Mouse (Mus musculus): ENCODE data around the gene Acad9. TPM values are rescaled to one million over a fixed set of nuclear protein-coding genes. Genes with fewer than 3 reads are reported as not detected.

Gene Acad9
- 10 to 100 TPM; 47.3 to 58.1 TPM for total RNA-seq (2021)

DNA sequence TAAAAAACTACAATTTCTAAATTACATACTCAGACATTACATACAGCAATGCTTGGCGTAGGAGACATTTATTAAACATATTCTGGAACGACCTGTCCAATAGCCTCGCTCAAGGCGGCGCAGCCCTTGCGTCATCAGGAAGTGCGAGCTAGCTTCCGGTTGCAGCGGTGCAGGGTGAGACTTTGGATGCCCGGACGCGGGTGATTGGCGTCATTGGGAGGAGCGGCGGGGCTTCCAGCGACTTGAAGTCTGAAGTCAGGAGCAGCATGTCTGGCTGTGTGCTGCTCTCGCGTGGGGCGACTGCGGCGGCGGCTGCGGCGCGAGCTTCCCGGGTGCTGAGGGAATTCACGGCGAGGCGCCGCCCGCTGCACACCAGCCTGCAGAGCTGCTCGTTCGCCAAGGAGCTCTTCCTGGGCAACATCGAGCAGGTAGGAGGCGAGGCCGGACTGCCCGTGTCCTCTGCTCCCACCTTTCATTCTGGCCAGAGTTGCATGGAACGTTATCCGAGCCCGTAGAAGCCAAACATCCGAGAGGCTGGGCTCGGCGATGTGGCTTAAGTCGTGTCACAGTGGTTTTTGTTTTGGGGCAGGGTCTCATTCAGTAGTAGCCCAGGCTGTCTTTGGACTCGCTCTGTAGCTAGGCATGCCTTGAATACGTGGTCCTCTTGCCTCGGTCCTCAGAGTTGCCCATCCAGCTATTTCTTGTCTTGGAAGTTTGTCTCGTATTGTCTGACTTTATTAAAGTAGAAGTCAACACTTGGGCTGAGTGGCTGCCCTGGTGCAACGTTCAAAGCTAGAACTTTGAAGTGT, at the start of gene Acad9:
Gene Acad9, plus strand, starts transcription at position 137 of the 809 bp plus-strand sequence.
- DNase-seq = peak; percentile 95
- intact Hi-C loops (cut with DNase I) = no loop called here

DNA sequence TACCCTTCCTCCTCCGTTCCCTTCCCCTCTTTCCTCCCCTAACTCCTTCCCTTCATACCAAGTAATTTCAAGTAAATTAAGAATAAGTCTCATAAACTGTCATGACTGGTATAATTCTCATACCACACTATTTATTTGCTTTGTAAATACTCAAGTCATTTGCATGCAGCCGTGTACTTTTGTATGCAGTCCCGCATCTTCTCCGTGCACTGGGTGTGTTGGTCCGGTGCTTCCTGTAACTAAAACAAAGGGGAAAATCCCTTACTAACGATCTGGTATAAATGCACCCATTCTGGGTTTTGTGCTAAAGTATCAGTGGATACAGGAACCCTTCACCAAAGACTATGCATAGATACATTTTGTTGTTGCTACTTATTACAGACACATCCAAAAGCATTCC, 40.0 kb upstream of the Acad9 start:
- DNase-seq = no peak

DNA sequence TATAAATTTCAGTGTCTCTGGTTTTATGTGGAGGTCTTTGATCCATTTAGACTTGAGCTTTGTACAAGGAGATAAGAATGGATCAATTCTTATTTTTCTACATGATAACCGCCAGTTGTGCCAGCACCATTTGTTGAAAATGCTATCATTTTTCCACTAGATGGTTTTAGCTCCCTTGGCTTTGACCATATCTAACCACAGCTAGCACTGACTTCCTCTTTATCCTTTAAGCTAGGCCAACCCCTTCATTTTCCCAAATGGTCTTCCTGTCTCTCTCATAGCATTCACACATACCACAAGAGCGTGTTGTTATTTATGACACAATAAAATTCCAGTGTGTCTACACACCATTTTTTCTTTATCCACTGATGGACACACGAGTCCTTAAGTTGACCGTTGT, 35.8 kb upstream of the Acad9 start:
- intact Hi-C loops (cut with DNase I) = no loop called here
- no peak for DNase-seq

More for the DNA sequence above, 40.0 kb upstream of the Acad9 start:
- intact Hi-C loops (cut with DNase I) = no loop called here

DNA sequence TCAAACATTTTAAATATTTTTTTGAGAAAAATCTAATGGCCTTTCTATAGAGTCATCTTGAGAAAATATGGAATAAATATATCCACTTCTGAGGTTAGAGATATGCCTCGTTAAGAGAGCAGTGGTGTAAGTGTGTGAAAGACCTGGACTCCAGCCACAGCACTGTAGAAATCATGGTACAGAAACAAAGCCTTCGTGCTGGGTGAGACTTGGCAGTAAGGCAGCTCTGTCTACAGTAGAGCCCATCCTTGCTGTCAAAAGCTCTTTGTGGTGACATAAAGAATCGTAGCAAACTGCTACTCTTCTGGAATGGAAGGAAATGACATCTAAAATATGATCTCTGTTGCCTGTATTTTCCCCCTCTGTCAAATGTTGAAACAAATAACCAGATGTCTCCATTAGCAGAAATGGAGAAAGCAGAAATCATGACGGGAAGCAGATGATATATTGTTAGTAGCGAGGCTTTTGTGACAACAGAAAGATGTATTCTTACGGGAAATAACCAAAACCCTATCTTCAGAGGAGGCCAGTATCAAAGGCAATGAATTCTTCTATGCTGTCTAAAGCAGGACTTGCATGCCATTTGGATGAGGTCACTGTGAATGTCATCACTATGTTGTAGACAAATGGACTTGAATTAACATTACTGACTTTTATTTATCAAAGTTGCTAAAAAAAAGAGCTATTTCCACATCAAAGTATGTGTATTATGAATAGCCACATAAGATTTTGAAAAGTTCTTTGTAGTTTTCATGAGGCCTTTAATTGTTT, 33.9 kb upstream of the Acad9 start:
- intact Hi-C loops (cut with DNase I) = no loop called here
- DNase-seq = peak; percentile 23

GRCm38 (mm10) chr3:36044520-36044919, 21.3 kb upstream of the Acad9 start:
- intact Hi-C loops (cut with DNase I) = no loop called here
- no peak for DNase-seq

DNA sequence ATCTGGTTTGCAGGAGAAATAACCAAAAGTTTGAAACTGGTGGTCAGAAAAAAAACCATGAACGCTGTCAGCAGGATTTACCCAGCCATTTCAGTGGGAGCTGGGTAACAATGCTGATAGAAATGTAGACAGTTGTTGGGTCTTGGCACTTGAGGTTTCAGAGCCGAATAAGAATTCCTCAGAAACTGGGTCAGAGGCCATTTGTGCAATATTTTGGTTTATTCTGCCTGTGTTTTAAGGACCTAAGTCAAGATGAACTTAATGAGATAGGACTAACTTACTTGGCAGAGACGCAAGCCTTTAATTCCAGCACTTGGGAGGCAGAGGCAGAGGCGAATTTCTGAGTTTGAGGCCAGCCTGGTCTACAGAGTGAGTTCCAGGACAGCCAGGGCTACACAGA, 20.7 kb upstream of the Acad9 start:
- intact Hi-C loops (cut with DNase I) = no loop called here
- DNase-seq = no peak

GRCm38 (mm10) chr3:36049106-36049505, 16.7 kb upstream of the Acad9 start:
- DNase-seq = no peak
- intact Hi-C loops (cut with DNase I) = no loop called here

DNA sequence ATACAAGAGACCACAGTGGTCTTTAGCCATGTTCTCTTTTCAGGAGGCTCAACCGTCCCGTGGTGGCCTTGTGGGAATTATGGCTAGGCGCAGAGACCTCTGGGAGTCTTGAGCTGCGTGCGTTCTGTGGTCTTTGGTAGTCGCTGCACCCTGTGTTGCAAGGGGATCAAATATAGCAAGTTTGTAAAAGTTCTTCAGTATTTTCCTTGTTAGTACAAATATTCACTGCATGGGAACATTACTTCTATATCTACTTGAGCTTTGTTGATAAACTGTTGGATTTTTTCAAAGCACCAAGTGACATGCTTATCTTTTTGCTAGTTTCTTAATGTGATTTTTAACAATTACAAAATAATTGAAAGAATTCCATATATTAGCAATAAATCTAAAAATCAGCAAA, 12.3 kb upstream of the Acad9 start, which contains the start of gene Ccdc144b:
Gene Ccdc144b, minus strand, starts transcription at position 101 of the 400 bp plus-strand sequence.
- DNase-seq = no peak
- intact Hi-C loops (cut with DNase I) = no loop called here

DNA sequence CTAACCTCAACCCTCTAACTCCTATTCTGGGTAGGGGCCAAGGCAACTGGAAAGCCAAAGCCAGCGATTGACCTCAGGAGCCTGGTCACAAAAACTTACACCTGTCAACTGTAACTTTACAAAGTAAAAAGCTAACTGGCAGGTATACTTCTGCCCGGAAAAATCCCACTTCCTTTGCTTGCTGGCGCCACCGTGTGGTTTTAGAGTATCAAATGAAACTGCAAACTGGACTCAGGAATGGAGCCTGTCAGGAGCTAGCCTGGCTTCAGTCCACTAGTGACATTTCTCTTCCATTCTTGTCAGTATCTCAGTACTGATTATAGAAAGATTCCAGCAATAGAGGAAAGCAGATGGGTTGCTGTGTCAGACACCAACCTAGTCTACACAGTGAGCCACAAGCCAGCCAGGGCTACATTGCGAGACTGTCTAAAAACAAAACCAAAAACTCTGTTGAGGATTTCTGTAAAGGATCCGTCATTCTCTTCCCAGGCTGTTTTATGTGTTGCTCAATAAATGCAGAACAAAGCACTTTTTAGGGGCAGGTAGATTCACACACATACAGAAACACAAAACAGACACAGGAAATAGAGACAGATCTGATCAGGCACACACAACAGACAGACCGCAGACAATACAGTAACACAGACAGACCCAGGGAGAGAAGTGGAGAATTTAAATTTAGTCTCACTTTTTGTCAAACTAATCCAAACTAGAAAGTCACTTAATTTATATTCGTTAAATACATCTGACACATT, 5.5 kb upstream of the Acad9 start:
- DNase-seq = peak; percentile 63
- intact Hi-C loops (cut with DNase I) = loop anchor here (5.0 kb wide), 1 partner anchor 368 kb away; no protein-coding TSS in a partner anchor

DNA sequence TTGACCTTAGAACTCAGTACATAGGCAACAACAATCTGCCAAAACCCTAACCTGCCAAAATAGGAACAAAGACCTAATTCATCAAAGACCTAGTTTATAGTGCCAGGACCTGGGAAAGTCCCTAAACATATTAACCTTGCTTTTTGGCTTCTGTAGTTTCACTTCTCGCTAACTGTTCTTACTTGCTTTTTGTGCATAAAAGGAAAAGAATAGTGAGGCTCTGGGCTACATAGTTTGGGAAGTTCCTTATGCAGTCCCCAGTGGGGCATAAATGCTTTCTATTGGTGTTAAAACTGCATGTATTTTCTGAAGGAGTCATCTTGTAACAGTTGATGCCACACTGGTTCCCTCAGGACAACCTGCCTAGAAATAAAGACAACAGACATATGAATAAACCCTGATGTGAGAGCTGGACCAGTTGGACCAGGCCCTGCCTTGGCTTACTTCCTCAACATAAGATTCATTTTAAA, 1.2 kb upstream of the Acad9 start:
- intact Hi-C loops (cut with DNase I) = loop anchor here (5.0 kb wide), 1 partner anchor 372 kb away; no protein-coding TSS in a partner anchor
- no peak for DNase-seq

DNA sequence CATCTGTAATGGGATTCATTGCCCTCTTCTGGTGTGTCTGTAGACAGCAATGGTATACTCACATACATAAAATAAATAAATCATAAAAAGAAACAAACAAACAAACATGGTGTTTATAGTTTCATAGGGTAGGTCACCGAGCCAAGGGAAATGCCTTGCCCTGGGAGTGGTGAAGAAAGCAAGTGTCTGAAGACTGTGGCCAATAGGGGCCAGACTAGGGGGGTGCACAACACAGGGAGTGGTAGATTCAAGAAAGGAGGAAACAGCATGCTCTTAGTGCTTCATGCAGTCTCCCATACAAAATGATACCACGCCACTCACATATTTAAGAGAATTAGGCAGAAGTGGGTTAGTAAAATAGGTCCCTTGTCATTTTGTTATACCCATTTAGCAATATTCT, 613 bp upstream of the Acad9 start:
- intact Hi-C loops (cut with DNase I) = no loop called here
- DNase-seq = no peak

- no peak for DNase-seq
- intact Hi-C loops (cut with DNase I) = no loop called here
Observed at GRCm38 (mm10) chr3:36067731-36068130, 2.0 kb downstream of the Acad9 start.

- DNase-seq = no peak
- intact Hi-C loops (cut with DNase I) = no loop called here
Observed at GRCm38 (mm10) chr3:36070436-36070835, 4.7 kb downstream of the Acad9 start.

- intact Hi-C loops (cut with DNase I) = no loop called here
- no peak for DNase-seq
Observed at GRCm38 (mm10) chr3:36071047-36071446, 5.3 kb downstream of the Acad9 start.

GRCm38 (mm10) chr3:36074231-36074630, 8.5 kb downstream of the Acad9 start:
- intact Hi-C loops (cut with DNase I) = no loop called here

GRCm38 (mm10) chr3:36075466-36075865, 9.7 kb downstream of the Acad9 start:
- intact Hi-C loops (cut with DNase I) = no loop called here
- no peak for DNase-seq

More at GRCm38 (mm10) chr3:36074231-36074630, 8.5 kb downstream of the Acad9 start:
- DNase-seq = no peak

GRCm38 (mm10) chr3:36077386-36077785, 11.6 kb downstream of the Acad9 start:
- intact Hi-C loops (cut with DNase I) = no loop called here
- DNase-seq = no peak

DNA sequence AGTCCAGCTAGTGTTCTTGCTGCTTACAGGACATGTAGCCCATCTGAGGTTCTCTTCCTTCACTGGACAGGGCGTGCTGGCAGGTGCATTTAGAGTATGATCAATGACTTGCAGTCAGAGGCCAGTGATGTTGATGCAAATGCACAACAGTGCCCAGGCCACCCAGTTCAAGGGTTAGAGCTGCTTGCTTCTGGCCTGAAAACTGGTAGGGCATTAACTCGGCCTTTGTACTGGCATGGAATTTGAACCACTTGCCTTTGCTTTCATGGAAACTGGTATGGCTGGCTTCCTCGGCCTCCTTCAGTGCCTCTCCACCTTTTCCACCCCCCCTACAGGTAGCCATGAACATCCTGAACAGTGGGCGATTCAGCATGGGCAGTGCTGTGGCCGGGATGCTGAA, 14.1 kb downstream of the Acad9 start:
- intact Hi-C loops (cut with DNase I) = loop anchor here (10.0 kb wide), 1 partner anchor 365 kb away; no protein-coding TSS in a partner anchor
- no peak for DNase-seq

- intact Hi-C loops (cut with DNase I) = loop anchor here (10.0 kb wide), 1 partner anchor 364 kb away; no protein-coding TSS in a partner anchor
Observed at GRCm38 (mm10) chr3:36080741-36081140, 15.0 kb downstream of the Acad9 start.

GRCm38 (mm10) chr3:36082843-36083242, 17.1 kb downstream of the Acad9 start:
- intact Hi-C loops (cut with DNase I) = loop anchor here (10.0 kb wide), 1 partner anchor 362 kb away; no protein-coding TSS in a partner anchor
- no peak for DNase-seq

More at GRCm38 (mm10) chr3:36080741-36081140, 15.0 kb downstream of the Acad9 start:
- DNase-seq = no peak

Data from left cerebral cortex, postnatal 4 days (tissue).